Mouse (Mus musculus): ENCODE results near the gene Tomm40l. TPM values are rescaled to one million over a fixed set of nuclear protein-coding genes. Genes with fewer than 3 reads are reported as not detected.
A peak's percentile ranks its signal among the peaks of the same experiment; 100 is the strongest.

Tomm40l gene
- polyA plus RNA-seq, 1 experiment from 2014 or later: 32.2 TPM

DNA sequence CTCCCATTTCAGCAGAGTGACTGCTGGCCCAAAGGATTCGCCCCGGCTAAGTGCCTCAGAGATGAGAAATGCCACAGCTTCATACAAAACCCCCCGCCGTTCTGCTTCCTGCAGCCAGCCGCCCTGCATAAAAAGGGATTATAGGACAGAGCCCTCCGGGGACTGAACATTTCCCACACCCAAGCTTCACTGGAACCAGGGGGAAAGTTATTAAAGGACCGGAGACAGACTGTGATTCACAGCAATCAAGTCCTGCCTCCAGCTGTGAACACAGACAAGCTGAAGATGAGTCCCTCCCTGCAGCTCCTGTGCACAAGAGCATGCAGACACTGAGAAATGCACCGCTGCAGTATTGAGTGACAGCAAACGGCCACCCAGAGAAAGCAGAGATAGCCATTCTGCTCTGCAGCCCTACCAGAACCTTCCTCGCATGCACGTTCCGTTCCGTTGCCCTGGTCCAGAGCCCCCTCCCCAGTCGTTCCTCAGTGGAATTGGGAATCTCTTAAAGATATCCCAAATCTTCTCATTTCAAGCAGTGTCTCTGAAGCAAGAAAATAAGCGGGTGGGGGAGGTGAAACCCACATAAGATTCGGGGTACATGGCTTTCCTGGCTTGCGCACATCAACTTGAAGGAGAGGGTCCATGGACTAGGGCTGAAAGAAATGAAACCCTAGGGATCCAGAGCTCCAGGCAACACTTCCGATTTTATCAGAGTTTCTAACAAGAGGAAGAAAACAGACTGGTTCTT is 29.0 kb downstream of the Tomm40l start:
- Histone ChIP-seq H3K4me3 (peak overlapping the region; percentile 81), H3K9me3 (replicated peaks) (no peaks in the 10 kb centered on the region), H3K27ac (replicated peaks) (peak overlapping the region; percentile 78), H3K27me3 (ENCODE audit: low read depth, poor library complexity, severe bottlenecking) (peaks cover 85% of the 10 kb centered on the region), H3K4me1 (peaks cover 62% of the 10 kb centered on the region), H3K36me3 (no peaks in the 10 kb centered on the region)
- 3% methylated on average over 18 of the region's 18 CpGs for WGBS
- DNase-seq (ENCODE audit: low spot score): peak; percentile 73

GRCm38 (mm10) chr1:171192283-171192682 is 30.0 kb downstream of the Tomm40l start:
- Histone ChIP-seq H3K4me1 (peaks cover 72% of the 10 kb centered on the region), H3K36me3 (no peaks in the 10 kb centered on the region)

DNA sequence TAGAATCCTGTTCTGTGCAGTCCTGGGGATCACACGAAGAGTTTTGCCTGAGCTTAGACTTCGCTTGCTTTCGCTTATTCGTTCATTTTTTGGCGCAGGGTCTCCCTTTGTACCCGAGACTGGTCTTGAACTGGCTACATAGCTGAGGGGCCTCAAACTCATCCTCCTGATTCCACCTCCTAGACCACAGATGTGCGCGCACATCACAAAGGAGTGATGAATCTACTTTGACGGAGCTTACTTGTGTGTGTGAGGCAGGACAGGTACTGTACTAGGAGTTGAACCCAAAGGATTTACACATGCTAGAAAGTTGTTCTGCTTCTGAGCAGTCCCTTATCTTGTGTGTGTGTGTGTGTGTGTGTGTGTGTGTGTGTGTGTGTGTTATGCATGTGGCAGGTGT is 31.5 kb downstream of the Tomm40l start:
- peaks cover 62% of the 10 kb centered on the region for H3K27me3 ChIP-seq (ENCODE audit: low read depth, poor library complexity, severe bottlenecking)
- peak overlapping the region; percentile 46; the same call in 1 of the 2 replicates for H3K27ac ChIP-seq (replicated peaks)
- no peaks in the 10 kb centered on the region for H3K36me3 ChIP-seq
- 95% methylated on average over 9 of the region's 9 CpGs for WGBS
- no peak overlapping the region for H3K4me3 ChIP-seq
- H3K9me3 ChIP-seq (replicated peaks): no peaks in the 10 kb centered on the region
- DNase-seq (ENCODE audit: low spot score): no peak
- peaks cover 80% of the 10 kb centered on the region for H3K4me1 ChIP-seq

More at GRCm38 (mm10) chr1:171192283-171192682, 30.0 kb downstream of the Tomm40l start:
- no peak for DNase-seq (ENCODE audit: low spot score)
- Histone ChIP-seq H3K4me3 (0 out of 2 replicates have a peak overlapping the region, but pooled peaks have one; percentile 81), H3K27me3 (ENCODE audit: low read depth, poor library complexity, severe bottlenecking) (peaks cover 77% of the 10 kb centered on the region), H3K27ac (replicated peaks) (0 out of 2 replicates have a peak overlapping the region, but pooled peaks have one; percentile 14), H3K9me3 (replicated peaks) (no peaks in the 10 kb centered on the region)
- WGBS: 44% methylated on average over 10 of the region's 10 CpGs

GRCm38 (mm10) chr1:171189476-171190114 is 32.7 kb downstream of the Tomm40l start:
- Histone ChIP-seq H3K27ac (replicated peaks) (peak overlapping the region; percentile 82), H3K4me3 (peak overlapping the region; percentile 34), H3K27me3 (ENCODE audit: low read depth, poor library complexity, severe bottlenecking) (peaks cover 50% of the 10 kb centered on the region), H3K36me3 (no peaks in the 10 kb centered on the region), H3K4me1 (peaks cover 75% of the 10 kb centered on the region), H3K9me3 (replicated peaks) (no peaks in the 10 kb centered on the region)
- DNase-seq (ENCODE audit: low spot score): peak; percentile 41
- 19% methylated on average over 14 of the region's 14 CpGs for WGBS

DNA sequence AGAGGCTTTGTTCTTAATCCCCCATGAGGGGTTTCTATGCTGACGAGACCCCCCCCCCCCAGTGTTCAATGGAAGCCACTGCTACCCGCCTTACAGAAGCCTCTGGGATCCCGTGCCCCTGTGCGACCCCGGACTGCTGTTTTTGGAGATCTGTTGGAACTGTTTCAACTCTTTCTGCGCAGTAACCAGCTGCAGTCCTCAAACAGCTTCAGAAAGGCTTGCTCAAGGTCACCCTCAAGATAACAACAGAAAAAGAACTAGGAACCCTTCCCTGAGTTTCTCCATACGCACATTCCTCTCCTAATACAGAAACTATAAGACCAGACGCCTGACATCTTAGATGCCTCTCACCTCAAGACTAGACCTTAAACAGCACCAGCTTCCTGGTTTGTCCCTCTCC is 33.3 kb downstream of the Tomm40l start:
- H3K4me3 ChIP-seq: peak overlapping the region; percentile 34
- H3K36me3 ChIP-seq: no peaks in the 10 kb centered on the region
- peaks cover 69% of the 10 kb centered on the region for H3K4me1 ChIP-seq
- peak; percentile 58 for DNase-seq (ENCODE audit: low spot score)
- no peaks in the 10 kb centered on the region for H3K9me3 ChIP-seq (replicated peaks)
- H3K27ac ChIP-seq (replicated peaks): peak overlapping the region; percentile 82
- peaks cover 45% of the 10 kb centered on the region for H3K27me3 ChIP-seq (ENCODE audit: low read depth, poor library complexity, severe bottlenecking)
- WGBS: 5% methylated on average over 8 of the region's 8 CpGs

- H3K27ac ChIP-seq (replicated peaks): peak overlapping the region; percentile 82
- H3K9me3 ChIP-seq (replicated peaks): no peaks in the 10 kb centered on the region
- peak; percentile 53 for DNase-seq (ENCODE audit: low spot score)
- peaks cover 35% of the 10 kb centered on the region for H3K27me3 ChIP-seq (ENCODE audit: low read depth, poor library complexity, severe bottlenecking)
- WGBS: 29% methylated on average over 13 of the region's 13 CpGs
- H3K36me3 ChIP-seq: no peaks in the 10 kb centered on the region
- H3K4me1 ChIP-seq: peaks cover 60% of the 10 kb centered on the region
- peak overlapping the region; percentile 36 for H3K4me3 ChIP-seq
Observed at GRCm38 (mm10) chr1:171187851-171188700, 34.2 kb downstream of the Tomm40l start.

DNA sequence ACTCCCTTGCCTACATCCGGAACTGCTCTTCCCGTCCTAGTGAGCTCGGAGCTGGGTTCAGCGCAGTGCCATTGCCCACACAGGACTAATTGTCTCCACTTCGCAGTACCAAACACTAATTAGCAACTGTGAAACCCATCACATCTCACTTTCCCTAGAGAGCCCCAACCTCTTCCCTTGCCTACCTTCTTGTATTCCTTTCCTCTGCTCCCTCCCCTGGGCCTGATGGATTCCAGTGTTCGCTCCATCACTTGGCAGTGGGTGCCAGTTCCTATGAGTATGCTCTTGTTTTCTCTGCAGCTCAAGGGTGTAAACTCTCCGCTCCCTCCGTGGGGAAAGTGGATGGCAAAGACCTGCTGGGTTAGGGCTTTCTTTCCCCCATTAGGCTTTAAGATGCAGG is 36.7 kb downstream of the Tomm40l start:
- H3K27ac ChIP-seq (replicated peaks): peak overlapping the region; percentile 82
- no peak for DNase-seq (ENCODE audit: low spot score)
- H3K36me3 ChIP-seq: no peaks in the 10 kb centered on the region
- H3K9me3 ChIP-seq (replicated peaks): no peaks in the 10 kb centered on the region
- H3K4me1 ChIP-seq: peaks cover 48% of the 10 kb centered on the region
- no peak overlapping the region for H3K4me3 ChIP-seq
- H3K27me3 ChIP-seq (ENCODE audit: low read depth, poor library complexity, severe bottlenecking): peaks cover 11% of the 10 kb centered on the region
- 74% methylated on average over 8 of the region's 8 CpGs for WGBS

- 89% methylated on average over 7 of the region's 7 CpGs for WGBS
- DNase-seq (ENCODE audit: low spot score): no peak
- Histone ChIP-seq H3K27ac (replicated peaks) (no peak overlapping the region), H3K36me3 (no peaks in the 10 kb centered on the region), H3K9me3 (replicated peaks) (no peaks in the 10 kb centered on the region), H3K27me3 (ENCODE audit: low read depth, poor library complexity, severe bottlenecking) (0 out of 2 replicates have a peak, but pooled peaks cover 1% of the 10 kb centered on the region), H3K4me3 (no peak overlapping the region), H3K4me1 (peaks cover 42% of the 10 kb centered on the region)
Observed at GRCm38 (mm10) chr1:171184314-171184713, 38.0 kb downstream of the Tomm40l start.

DNA sequence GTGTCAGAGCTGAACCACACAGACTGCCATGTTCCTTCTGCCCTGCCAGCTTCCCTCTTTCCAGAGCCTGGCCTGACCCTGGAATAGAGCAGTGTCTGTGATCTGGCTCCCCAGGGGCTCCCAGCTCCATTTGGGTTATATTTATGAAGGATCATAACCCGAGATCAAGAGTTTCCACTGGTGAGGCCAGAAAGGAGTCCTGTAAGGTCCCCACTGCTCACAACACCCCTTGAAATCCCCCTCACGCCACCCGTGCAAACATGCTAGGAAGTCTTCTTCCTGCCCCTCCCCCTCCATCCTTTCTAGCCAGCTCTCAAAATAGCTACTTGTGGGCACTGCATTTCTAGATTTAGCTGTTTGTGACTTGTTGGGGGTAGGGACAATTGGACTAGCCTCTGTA is 38.7 kb downstream of the Tomm40l start:
- DNase-seq (ENCODE audit: low spot score): no peak
- Histone ChIP-seq H3K4me3 (no peak overlapping the region), H3K27me3 (ENCODE audit: low read depth, poor library complexity, severe bottlenecking) (no peaks in the 10 kb centered on the region), H3K27ac (replicated peaks) (no peak overlapping the region), H3K9me3 (replicated peaks) (no peaks in the 10 kb centered on the region), H3K36me3 (no peaks in the 10 kb centered on the region), H3K4me1 (peaks cover 35% of the 10 kb centered on the region)
- 67% methylated on average over 3 of the region's 3 CpGs for WGBS

DNA sequence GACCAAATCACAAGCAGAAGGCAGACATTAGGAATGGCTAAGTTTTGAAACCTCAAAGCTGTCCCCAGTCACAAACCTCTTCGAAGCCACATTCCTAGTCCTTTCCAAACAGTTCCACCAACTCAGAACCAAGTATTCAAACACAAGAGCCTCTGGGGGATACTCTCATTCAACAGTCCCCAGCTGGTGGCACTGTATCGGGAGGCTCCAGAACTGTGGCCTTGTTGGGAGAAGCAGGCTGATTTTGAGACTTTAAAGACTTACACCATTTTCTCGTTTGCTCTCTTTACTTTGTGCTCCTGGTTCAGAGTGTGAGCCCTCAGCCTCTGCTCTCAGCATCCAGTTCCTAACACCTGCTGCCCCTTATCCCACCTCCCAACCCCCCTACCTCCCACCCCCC is 39.3 kb downstream of the Tomm40l start:
- 80% methylated on average over 3 of the region's 3 CpGs for WGBS
- Histone ChIP-seq H3K4me1 (peaks cover 29% of the 10 kb centered on the region), H3K36me3 (no peaks in the 10 kb centered on the region), H3K27me3 (ENCODE audit: low read depth, poor library complexity, severe bottlenecking) (no peaks in the 10 kb centered on the region), H3K27ac (replicated peaks) (no peak overlapping the region), H3K9me3 (replicated peaks) (no peaks in the 10 kb centered on the region), H3K4me3 (no peak overlapping the region)
- DNase-seq (ENCODE audit: low spot score): no peak

DNA sequence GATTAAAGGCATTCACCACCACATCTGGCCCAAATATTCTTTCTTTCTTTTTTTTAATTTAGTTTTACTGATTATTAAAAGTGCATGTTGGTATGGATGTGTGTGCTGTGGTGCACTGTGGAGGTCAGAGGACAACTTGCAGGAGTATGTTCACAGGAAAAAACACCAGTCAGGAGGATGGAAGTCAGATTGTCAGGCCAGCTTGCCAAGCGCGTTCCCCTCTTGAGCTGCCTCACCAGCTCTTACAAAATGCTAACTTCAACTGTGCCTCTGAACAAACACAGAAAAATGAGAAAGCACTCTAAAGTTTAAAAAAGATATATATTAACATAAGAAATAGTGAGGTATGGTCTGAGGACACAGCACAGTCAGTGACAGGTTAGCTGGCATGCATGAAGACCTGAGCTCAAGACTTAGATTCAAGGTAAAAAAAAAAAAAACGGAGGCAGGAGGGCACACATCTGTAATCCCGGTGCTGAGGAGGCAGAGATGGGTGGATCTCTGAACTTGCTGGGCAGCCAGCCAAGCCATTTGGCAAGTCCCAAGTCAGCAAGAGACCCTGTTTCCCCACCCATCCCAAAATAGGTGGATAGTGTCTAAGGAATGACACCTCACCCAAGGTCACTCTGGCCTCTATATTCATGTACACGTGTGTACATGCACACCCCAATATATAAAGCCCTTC is 42.7 kb downstream of the Tomm40l start:
- H3K9me3 ChIP-seq (replicated peaks): no peaks in the 10 kb centered on the region
- H3K36me3 ChIP-seq: no peaks in the 10 kb centered on the region
- no peak for DNase-seq (ENCODE audit: low spot score)
- H3K4me1 ChIP-seq: no peaks in the 10 kb centered on the region
- H3K27ac ChIP-seq (replicated peaks): no peak overlapping the region
- WGBS: 85% methylated on average over 5 of the region's 5 CpGs
- no peaks in the 10 kb centered on the region for H3K27me3 ChIP-seq (ENCODE audit: low read depth, poor library complexity, severe bottlenecking)
- no peak overlapping the region for H3K4me3 ChIP-seq

- no peak for DNase-seq (ENCODE audit: low spot score)
- H3K4me3 ChIP-seq: no peak overlapping the region
- H3K27ac ChIP-seq (replicated peaks): no peak overlapping the region
- H3K9me3 ChIP-seq (replicated peaks): no peaks in the 10 kb centered on the region
- 92% methylated on average over 8 of the region's 8 CpGs for WGBS
- peaks cover 5% of the 10 kb centered on the region; the same call in 1 of the 2 replicates for H3K4me1 ChIP-seq
- no peaks in the 10 kb centered on the region for H3K27me3 ChIP-seq (ENCODE audit: low read depth, poor library complexity, severe bottlenecking)
- H3K36me3 ChIP-seq: peaks cover 18% of the 10 kb centered on the region
Observed at GRCm38 (mm10) chr1:171172779-171173178, 49.5 kb downstream of the Tomm40l start.
